Mouse (Mus musculus) c-Kit-negative CD71-positive TER-119-positive erythroid progenitor cells, embryonic 14.5 days (primary cell): ENCODE measurements around the gene Nck1.

Source experiments
- DNase-seq: peaks from one replicate; pipeline ENCODE4 v3.0.0-alpha.2; 2013; ENCODE audit warnings: low read depth, low spot score

The Nck1 gene

DNA sequence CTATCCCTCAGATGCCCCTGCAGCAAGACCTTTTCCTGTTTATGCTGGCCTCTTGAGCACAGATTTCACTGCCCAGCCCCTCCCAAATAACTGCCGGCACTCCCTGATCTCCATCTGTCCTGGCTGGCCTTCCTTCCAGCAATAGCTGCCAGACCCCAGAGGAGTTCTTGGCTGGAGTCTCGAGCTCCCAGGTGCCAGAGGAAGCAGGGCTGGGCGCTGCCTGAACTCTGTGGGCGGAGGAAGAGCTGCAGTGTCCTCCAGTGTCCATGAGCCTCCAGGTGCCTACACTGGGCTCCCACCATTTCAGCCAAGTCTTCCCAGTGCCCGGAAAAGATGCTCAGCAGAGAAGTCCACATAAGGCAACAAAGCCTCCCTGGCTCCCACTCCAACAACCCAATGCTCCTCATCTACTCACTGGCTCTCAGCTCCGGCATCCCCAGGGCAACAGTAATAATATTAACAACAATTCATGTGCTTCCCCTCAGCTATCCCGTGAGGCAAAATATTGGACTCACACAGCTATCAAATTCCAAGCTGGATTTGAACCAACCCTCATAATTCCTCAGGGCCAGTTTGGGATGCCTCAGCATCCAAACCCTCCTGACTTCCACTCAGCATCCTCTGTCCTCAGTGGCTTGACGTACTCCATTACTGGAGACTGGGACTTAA lies 74.9 kb downstream of the Nck1 start:
- no peak for DNase-seq

GRCm38 (mm10) chr9:100470228-100470627 lies 75.7 kb downstream of the Nck1 start:
- no peak for DNase-seq

DNA sequence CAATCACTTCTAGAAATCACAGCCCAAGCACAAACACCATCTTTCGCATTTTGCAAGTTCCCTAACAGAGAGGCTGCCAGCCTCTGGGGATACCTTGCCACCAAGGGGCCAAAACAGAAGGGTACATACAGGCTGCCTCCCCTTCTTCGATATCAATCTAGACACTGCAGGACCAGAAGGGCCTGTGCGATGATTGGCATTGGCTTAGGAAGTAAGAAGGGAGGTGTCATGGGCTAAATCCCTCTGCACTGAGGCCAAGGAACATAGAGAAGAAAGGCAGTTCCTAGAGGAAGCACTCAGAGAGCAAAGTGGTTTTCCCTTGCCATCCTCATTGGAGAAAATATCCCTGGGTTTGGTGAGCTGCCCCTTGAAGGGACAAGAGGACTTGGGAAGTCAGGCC lies 76.3 kb downstream of the Nck1 start:
- no peak for DNase-seq

- DNase-seq, result no peak
Observed at GRCm38 (mm10) chr9:100468151-100468550, 77.8 kb downstream of the Nck1 start.

DNA sequence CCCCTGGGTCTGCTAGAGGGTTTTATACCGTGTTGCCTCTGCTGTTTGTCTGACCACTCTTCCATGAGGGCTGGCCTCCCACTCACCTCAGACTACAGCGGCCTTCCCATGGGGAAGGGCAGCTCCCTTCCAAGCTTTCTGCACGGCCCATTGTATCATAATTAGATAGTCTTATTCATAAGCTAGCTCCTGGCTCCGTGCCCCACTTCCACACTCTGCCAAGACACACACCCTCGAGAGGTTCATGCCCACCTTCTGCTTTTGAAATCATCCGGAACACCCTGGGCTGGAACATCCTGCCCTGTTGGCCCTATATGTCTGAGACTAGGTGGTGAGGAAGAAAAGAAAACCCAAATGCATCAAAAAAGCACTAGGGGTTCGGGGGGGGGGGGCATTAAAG lies 78.3 kb downstream of the Nck1 start:
- no peak for DNase-seq

DNA sequence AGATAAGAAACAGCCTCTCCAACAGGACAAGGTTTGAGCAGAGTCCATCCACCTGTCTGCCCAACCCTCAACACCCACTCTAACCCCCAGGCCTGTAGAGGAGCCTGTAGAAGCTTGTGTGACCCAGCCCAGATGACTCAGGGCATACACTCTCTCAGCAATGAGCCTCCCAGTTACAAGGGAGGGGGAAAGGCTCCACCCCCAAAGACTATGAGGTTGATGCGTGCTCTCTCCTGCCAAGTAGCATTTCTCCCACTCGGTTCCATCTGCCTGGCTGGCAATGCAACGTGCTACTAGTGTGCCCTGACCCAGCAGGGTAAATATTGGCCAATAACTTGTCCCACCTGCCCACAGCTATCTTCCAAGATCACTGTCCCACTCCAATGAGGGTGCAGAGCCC lies 79.2 kb downstream of the Nck1 start:
- DNase-seq, result no peak

GRCm38 (mm10) chr9:100465988-100466387 lies 79.9 kb downstream of the Nck1 start:
- DNase-seq, result no peak

DNA sequence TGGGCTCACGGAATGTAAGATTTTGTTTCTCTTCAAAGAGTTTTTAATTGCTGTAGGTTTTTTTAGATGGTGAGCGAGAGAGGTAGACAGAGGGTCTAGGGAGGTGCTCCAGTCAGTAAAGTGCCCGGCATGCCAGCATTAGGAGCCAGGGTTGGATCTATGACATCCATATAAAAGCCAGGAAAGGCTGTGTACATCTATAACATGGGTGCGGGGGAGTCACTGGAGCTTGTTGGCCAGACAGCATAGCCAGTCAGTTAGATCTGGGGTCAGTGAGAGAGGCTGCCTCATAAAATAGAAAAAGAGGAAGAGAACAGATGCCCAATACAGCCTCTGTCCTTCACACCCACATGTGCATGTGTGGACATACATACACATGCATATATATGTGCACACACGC lies 80.6 kb downstream of the Nck1 start:
- no peak for DNase-seq

- DNase-seq, result no peak
Observed at GRCm38 (mm10) chr9:100463771-100464170, 82.2 kb downstream of the Nck1 start.

GRCm38 (mm10) chr9:100462098-100462497 lies 83.8 kb downstream of the Nck1 start:
- no peak for DNase-seq

- no peak for DNase-seq
Observed at GRCm38 (mm10) chr9:100461671-100462070, 84.3 kb downstream of the Nck1 start.

- no peak for DNase-seq
Observed at GRCm38 (mm10) chr9:100460203-100460602, 85.7 kb downstream of the Nck1 start.

DNA sequence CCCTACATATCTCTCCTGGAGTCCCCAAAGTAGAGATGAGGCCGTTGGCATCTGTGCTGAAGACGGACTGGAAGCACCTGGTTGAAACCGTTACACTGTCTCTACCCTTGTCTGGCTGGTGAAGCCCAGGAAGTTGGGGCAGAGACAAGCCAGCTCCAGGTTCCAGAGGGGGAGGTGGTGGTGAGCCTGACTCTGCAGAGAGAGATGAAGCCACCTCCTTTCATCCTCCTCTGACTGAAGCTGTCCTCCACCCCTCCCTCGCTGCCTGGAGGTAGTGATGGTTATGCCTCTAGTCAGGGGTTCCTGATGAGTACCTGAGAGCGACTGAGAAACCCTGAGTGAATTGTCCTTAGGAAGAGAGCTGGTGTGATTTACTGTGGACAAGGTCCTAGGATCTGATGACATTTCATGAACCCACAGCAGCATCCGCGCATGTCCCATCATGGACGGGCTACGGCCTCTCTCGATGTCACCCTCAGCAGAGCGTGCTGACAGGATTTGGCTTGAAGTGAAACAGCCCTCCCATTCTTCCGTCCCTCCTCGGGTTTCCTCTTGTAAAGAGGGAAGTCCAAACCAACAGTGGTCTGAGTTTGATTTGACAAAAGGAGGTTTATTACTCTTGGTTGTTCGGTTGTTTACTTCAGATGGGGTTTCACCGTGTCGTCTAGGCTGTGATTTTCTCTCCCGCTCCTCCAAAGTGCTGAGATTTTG lies 87.8 kb downstream of the Nck1 start:
- DNase-seq, result no peak

DNA sequence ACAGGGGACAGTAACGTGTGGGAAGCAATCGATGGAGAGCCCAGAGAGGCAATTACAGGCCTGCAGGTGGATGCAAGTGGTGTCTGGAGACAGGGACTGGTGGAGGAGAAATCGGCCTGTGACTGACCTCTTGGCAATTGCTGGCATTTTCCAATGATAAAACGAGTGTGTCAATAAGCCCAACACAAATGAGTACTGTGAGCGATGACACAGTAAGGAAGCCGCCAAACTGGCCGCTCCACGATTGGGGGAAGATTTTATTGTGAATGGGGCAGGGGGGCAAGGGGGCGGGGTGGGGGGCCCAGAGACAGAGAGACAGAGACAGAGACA lies 91.3 kb downstream of the Nck1 start:
- no peak for DNase-seq

- DNase-seq, result peak; percentile 19
Observed at GRCm38 (mm10) chr9:100453944-100454663, 91.8 kb downstream of the Nck1 start.

- DNase-seq, result no peak
Observed at GRCm38 (mm10) chr9:100452432-100452831, 93.5 kb downstream of the Nck1 start.

DNA sequence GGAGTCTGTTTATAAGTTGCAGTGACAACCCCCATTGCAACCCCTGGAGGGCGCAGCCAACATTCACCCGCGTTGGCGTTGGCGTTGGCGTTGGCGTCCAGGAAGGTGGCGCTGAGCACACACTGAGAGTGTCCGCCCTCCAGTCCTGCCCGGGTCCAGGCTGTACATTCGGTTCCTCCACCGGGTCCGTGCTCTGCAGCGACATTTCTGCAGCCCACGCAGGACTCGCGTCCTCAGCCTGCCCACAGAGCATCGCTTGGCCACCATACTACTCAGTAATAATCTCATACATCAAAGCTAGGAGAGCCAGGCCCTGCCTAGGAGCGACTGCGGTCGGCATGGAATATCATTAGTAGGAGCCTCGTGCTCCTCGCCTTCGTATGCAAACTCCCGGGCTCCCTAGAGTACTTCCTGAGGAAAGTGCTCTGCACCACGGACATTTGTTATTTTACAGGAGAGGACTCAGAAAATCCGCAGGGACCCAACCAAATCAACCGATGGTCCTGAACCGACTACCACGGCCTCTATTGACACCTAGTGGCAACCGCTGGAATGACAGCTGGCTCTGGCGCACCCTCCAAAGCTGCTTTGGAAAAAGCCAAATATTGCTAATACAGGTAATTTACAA lies 99.8 kb downstream of the Nck1 start:
- peak; percentile 11 for DNase-seq
